Mouse (Mus musculus): ENCODE measurements around the gene Shtn1. TPM values are rescaled to one million over a fixed set of nuclear protein-coding genes. Genes with fewer than 3 reads are reported as not detected.

The Shtn1 gene
- 24.0 and 25.3 TPM in 2 replicates for polyA plus RNA-seq (2015; fragmentation: Nextera tagmentation; extraction: Ambion mirVana)

- Histone ChIP-seq H3K27me3 (peaks cover 37% of the 10 kb centered on the region), H3K9ac (peak within 1 kb of the TSS; percentile 83), H3K36me3 (ENCODE audit: poor library complexity, severe bottlenecking) (no peaks in the 10 kb centered on the region), H3K4me2 (peak within 1 kb of the TSS; percentile 86), H3K27ac (peak within 1 kb of the TSS; percentile 51), H3K4me3 (peak within 1 kb of the TSS; percentile 74), H3K4me1 (peaks cover 27% of the 10 kb centered on the region), H3K9me3 (replicated peaks) (no peaks in the 10 kb centered on the region)
- peak; percentile 80 for ATAC-seq
- 0% methylated on average over 38 of the region's 46 CpGs for WGBS
Measured at GRCm38 (mm10) chr19:59075472-59076101, at the start of gene Shtn1. Gene Shtn1 (minus strand): TSS chr19:59076100.

- H3K4me3 ChIP-seq, result no peak overlapping the region
- H3K4me1 ChIP-seq, result no peaks in the 10 kb centered on the region
- no peak for ATAC-seq
- no peaks in the 10 kb centered on the region for H3K36me3 ChIP-seq (ENCODE audit: poor library complexity, severe bottlenecking)
- H3K9ac ChIP-seq, result no peak overlapping the region
- H3K9me3 ChIP-seq (replicated peaks), result no peaks in the 10 kb centered on the region
- H3K4me2 ChIP-seq, result no peak overlapping the region
- H3K27ac ChIP-seq, result no peak overlapping the region
- 74% methylated on average over 4 of the region's 4 CpGs for WGBS
- peaks cover 4% of the 10 kb centered on the region; the same call in 1 of the 2 replicates for H3K27me3 ChIP-seq
Measured at GRCm38 (mm10) chr19:59114152-59114551, 38.3 kb upstream of the Shtn1 start.

- WGBS, result 60% methylated on average over 1 of the region's 1 CpGs
- Histone ChIP-seq H3K27ac (no peak overlapping the region), H3K4me1 (no peaks in the 10 kb centered on the region), H3K36me3 (ENCODE audit: poor library complexity, severe bottlenecking) (no peaks in the 10 kb centered on the region), H3K9ac (no peak overlapping the region), H3K27me3 (peaks cover 4% of the 10 kb centered on the region; the same call in 1 of the 2 replicates), H3K9me3 (replicated peaks) (no peaks in the 10 kb centered on the region), H3K4me2 (no peak overlapping the region), H3K4me3 (no peak overlapping the region)
- no peak for ATAC-seq
Measured at GRCm38 (mm10) chr19:59109937-59110336, 34.0 kb upstream of the Shtn1 start.

- ATAC-seq, result no peak
- H3K27me3 ChIP-seq, result peaks cover 19% of the 10 kb centered on the region; the same call in 1 of the 2 replicates
- no peak overlapping the region for H3K27ac ChIP-seq
- H3K36me3 ChIP-seq (ENCODE audit: poor library complexity, severe bottlenecking), result no peaks in the 10 kb centered on the region
- 34% methylated on average over 1 of the region's 1 CpGs for WGBS
- H3K9me3 ChIP-seq (replicated peaks), result no peaks in the 10 kb centered on the region
- H3K4me3 ChIP-seq, result no peak overlapping the region
- H3K4me2 ChIP-seq, result no peak overlapping the region
- H3K9ac ChIP-seq, result no peak overlapping the region
- 0 out of 2 replicates have a peak, but pooled peaks cover 7% of the 10 kb centered on the region for H3K4me1 ChIP-seq
Measured at GRCm38 (mm10) chr19:59098315-59098714, 22.4 kb upstream of the Shtn1 start.

GRCm38 (mm10) chr19:59092295-59092694 is 16.4 kb upstream of the Shtn1 start:
- H3K27me3 ChIP-seq, result peaks cover 8% of the 10 kb centered on the region
- 94% methylated on average over 7 of the region's 7 CpGs for WGBS
- H3K9me3 ChIP-seq (replicated peaks), result no peaks in the 10 kb centered on the region
- ATAC-seq, result no peak
- H3K4me3 ChIP-seq, result no peak overlapping the region
- no peak overlapping the region for H3K9ac ChIP-seq
- H3K4me2 ChIP-seq, result no peak overlapping the region
- no peaks in the 10 kb centered on the region for H3K4me1 ChIP-seq
- H3K36me3 ChIP-seq (ENCODE audit: poor library complexity, severe bottlenecking), result no peaks in the 10 kb centered on the region
- no peak overlapping the region for H3K27ac ChIP-seq

GRCm38 (mm10) chr19:59090337-59090736 is 14.4 kb upstream of the Shtn1 start:
- Histone ChIP-seq H3K4me3 (no peak overlapping the region), H3K9me3 (replicated peaks) (no peaks in the 10 kb centered on the region; the same call in 1 of the 2 replicates), H3K9ac (no peak overlapping the region), H3K4me1 (no peaks in the 10 kb centered on the region), H3K36me3 (ENCODE audit: poor library complexity, severe bottlenecking) (no peaks in the 10 kb centered on the region), H3K4me2 (no peak overlapping the region), H3K27ac (no peak overlapping the region), H3K27me3 (peaks cover 8% of the 10 kb centered on the region)
- WGBS, result 89% methylated on average over 1 of the region's 1 CpGs
- ATAC-seq, result no peak

GRCm38 (mm10) chr19:59084296-59084695 is 8.4 kb upstream of the Shtn1 start:
- H3K4me2 ChIP-seq, result no peak overlapping the region
- peaks cover 4% of the 10 kb centered on the region; the same call in 1 of the 2 replicates for H3K27me3 ChIP-seq
- H3K4me3 ChIP-seq, result no peak overlapping the region
- no peak for ATAC-seq
- 72% methylated on average over 4 of the region's 4 CpGs for WGBS
- H3K4me1 ChIP-seq, result no peaks in the 10 kb centered on the region
- no peak overlapping the region for H3K9ac ChIP-seq
- no peak overlapping the region for H3K27ac ChIP-seq
- no peaks in the 10 kb centered on the region; the same call in 1 of the 2 replicates for H3K9me3 ChIP-seq (replicated peaks)
- H3K36me3 ChIP-seq (ENCODE audit: poor library complexity, severe bottlenecking), result no peaks in the 10 kb centered on the region

- H3K27me3 ChIP-seq, result peaks cover 37% of the 10 kb centered on the region
Measured at GRCm38 (mm10) chr19:59076131-59076530, 231 bp upstream of the Shtn1 start.

GRCm38 (mm10) chr19:59074841-59075471 is 944 bp downstream of the Shtn1 start:
- H3K27ac ChIP-seq, result peak overlapping the region; percentile 51
- WGBS, result under 1% methylated on average over 45 of the region's 46 CpGs
- peaks cover 37% of the 10 kb centered on the region for H3K27me3 ChIP-seq

More at GRCm38 (mm10) chr19:59076131-59076530, 231 bp upstream of the Shtn1 start:
- H3K27ac ChIP-seq, result no peak overlapping the region
- no peaks in the 10 kb centered on the region for H3K36me3 ChIP-seq (ENCODE audit: poor library complexity, severe bottlenecking)
- H3K4me1 ChIP-seq, result peaks cover 27% of the 10 kb centered on the region
- H3K4me3 ChIP-seq, result peak overlapping the region; percentile 74; the same call in 1 of the 2 replicates
- H3K9me3 ChIP-seq (replicated peaks), result no peaks in the 10 kb centered on the region
- no peak overlapping the region for H3K9ac ChIP-seq
- ATAC-seq, result no peak
- peak overlapping the region; percentile 86 for H3K4me2 ChIP-seq
- WGBS, result 19% methylated on average over 5 of the region's 5 CpGs

GRCm38 (mm10) chr19:59074381-59074780 is 1.5 kb downstream of the Shtn1 start:
- H3K4me2 ChIP-seq, result peak overlapping the region; percentile 86
- peak overlapping the region; percentile 83 for H3K9ac ChIP-seq
- H3K27ac ChIP-seq, result no peak overlapping the region
- peak overlapping the region; percentile 74 for H3K4me3 ChIP-seq
- peaks cover 37% of the 10 kb centered on the region for H3K27me3 ChIP-seq
- WGBS, result 62% methylated on average over 3 of the region's 3 CpGs
- no peaks in the 10 kb centered on the region for H3K9me3 ChIP-seq (replicated peaks)
- H3K4me1 ChIP-seq, result peaks cover 27% of the 10 kb centered on the region
- ATAC-seq, result no peak
- H3K36me3 ChIP-seq (ENCODE audit: poor library complexity, severe bottlenecking), result no peaks in the 10 kb centered on the region

More at GRCm38 (mm10) chr19:59074841-59075471, 944 bp downstream of the Shtn1 start:
- peak overlapping the region; percentile 86 for H3K4me2 ChIP-seq
- H3K36me3 ChIP-seq (ENCODE audit: poor library complexity, severe bottlenecking), result no peaks in the 10 kb centered on the region
- H3K4me3 ChIP-seq, result peak overlapping the region; percentile 74
- ATAC-seq, result peak; percentile 58
- no peaks in the 10 kb centered on the region for H3K9me3 ChIP-seq (replicated peaks)
- peaks cover 27% of the 10 kb centered on the region for H3K4me1 ChIP-seq
- peak overlapping the region; percentile 83 for H3K9ac ChIP-seq

GRCm38 (mm10) chr19:59073006-59073405 is 2.9 kb downstream of the Shtn1 start:
- peaks cover 27% of the 10 kb centered on the region for H3K4me1 ChIP-seq
- H3K4me3 ChIP-seq, result no peak overlapping the region
- peak overlapping the region; percentile 30 for H3K4me2 ChIP-seq
- no peaks in the 10 kb centered on the region for H3K36me3 ChIP-seq (ENCODE audit: poor library complexity, severe bottlenecking)
- no peaks in the 10 kb centered on the region for H3K9me3 ChIP-seq (replicated peaks)
- no peak overlapping the region for H3K27ac ChIP-seq
- WGBS, result 60% methylated on average over 6 of the region's 6 CpGs
- H3K9ac ChIP-seq, result no peak overlapping the region
- peaks cover 41% of the 10 kb centered on the region for H3K27me3 ChIP-seq
- ATAC-seq, result no peak

GRCm38 (mm10) chr19:59071979-59072378 is 3.9 kb downstream of the Shtn1 start:
- Histone ChIP-seq H3K4me2 (no peak overlapping the region), H3K9ac (no peak overlapping the region), H3K4me3 (no peak overlapping the region), H3K27ac (no peak overlapping the region), H3K9me3 (replicated peaks) (no peaks in the 10 kb centered on the region), H3K36me3 (ENCODE audit: poor library complexity, severe bottlenecking) (no peaks in the 10 kb centered on the region), H3K27me3 (peaks cover 31% of the 10 kb centered on the region), H3K4me1 (peaks cover 27% of the 10 kb centered on the region)
- 92% methylated on average over 2 of the region's 2 CpGs for WGBS
- ATAC-seq, result no peak
